Mouse (Mus musculus): ENCODE results near the gene Olfr38. TPM values are rescaled to one million over a fixed set of nuclear protein-coding genes. Genes with fewer than 3 reads are reported as not detected.

Olfr38 gene
- not detected in 2 replicates for polyA plus RNA-seq (2014; fragmentation: Nextera tagmentation; extraction: Ambion mirVana)

DNA sequence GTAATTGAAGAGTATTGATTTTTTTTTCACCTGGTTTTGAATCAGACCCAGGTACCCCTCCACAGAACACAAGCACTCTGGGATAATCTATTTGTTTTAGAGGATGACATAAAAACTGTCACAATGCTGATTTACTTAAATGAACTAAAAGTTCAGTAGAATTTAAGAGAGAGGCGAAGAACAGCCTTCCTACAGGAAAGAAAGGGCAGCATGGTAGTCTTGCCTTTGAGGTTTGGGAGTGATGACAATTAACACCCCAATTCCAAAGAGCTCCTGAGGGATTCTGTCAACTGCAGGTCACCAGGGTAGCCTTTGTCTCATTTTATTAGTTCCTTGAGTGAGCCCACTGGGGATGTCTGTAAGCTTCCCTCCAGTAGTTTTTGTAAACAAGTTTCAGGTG lies at the start of gene Olfr38:
Olfr38 (plus strand) TSS at position 301 of the 400 bp plus-strand sequence.
- no peaks in the 10 kb centered on the region for H3K9me3 ChIP-seq (ENCODE audit: control insufficient read depth, low read length)
- no peaks in the 10 kb centered on the region for H3K4me1 ChIP-seq (ENCODE audit: control insufficient read depth, insufficient read depth, low read length)
- no peak within 1 kb of the TSS for H3K27ac ChIP-seq (ENCODE audit: low read depth, low read length)
- H3K36me3 ChIP-seq (ENCODE audit: control insufficient read depth, insufficient read depth, low read length): no peaks in the 10 kb centered on the region
- ATAC-seq (ENCODE audit: low read depth): no peak
- no peak within 1 kb of the TSS for H3K9ac ChIP-seq (replicated peaks; ENCODE audit: low read depth, low read length)
- H3K4me3 ChIP-seq (ENCODE audit: low read depth, low read length): no peak within 1 kb of the TSS
- no peak within 1 kb of the TSS for H3K4me2 ChIP-seq (ENCODE audit: low read depth, low read length)
- WGBS: 39% methylated on average over 1 of the region's 1 CpGs
- H3K27me3 ChIP-seq (ENCODE audit: control insufficient read depth, insufficient read depth, low read length): no peaks in the 10 kb centered on the region

DNA sequence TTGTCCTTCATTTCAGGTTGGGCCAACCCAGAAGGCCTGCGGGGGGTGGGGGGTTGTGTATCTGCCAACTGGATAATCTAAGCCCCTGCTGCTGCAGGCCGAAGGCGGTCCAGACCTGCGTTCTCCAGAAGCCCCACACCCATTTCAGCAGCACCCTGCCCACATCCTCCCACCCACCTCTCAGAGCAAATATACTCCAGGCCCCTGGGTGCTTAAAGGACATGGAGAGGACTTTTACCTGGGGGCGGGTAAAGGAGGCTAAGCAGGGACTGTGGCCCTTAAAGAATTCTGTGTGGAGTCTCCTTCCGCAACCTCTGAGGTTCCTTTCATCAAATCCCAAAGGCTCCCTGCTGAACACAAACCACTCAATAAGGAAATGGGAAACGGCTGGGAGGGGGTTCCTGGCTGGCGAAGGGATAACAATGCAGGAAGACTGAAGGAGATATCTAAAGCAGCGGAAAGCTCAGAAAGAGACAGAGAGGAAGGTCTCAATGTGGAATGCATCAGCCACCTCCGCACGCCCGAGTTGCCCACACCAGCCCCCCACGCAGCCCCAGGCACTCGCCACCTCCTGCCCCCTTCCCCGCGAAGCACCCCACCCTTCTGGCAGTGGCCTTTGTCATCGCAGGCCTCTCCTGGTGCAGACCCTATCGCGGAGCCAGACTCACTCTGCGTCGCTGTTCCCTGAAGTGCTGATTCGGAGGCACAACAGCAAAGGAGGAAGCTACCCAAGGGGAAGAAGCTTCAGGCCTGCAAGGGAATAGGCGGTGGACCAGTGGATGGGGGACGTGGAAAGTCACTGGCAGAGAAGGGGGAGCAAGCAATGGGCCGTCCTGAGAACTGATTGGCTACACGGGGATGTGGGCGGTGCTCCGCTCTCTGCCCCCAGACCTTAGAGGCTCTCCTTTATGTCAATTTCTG lies 46.7 kb upstream of the Olfr38 start, which contains the start of gene Tcaf1:
Tcaf1 (minus strand) TSS at position 798 of the 921 bp plus-strand sequence.
- no peaks in the 10 kb centered on the region for H3K36me3 ChIP-seq (ENCODE audit: control insufficient read depth, insufficient read depth, low read length)
- H3K9me3 ChIP-seq (ENCODE audit: control insufficient read depth, low read length): no peaks in the 10 kb centered on the region
- ATAC-seq (ENCODE audit: low read depth): peak; percentile 100
- H3K4me2 ChIP-seq (ENCODE audit: low read depth, low read length): peak within 1 kb of the TSS; percentile 69
- peak within 1 kb of the TSS; percentile 67 for H3K4me3 ChIP-seq (ENCODE audit: low read depth, low read length)
- H3K9ac ChIP-seq (replicated peaks; ENCODE audit: low read depth, low read length): peak within 1 kb of the TSS; percentile 92
- H3K4me1 ChIP-seq (ENCODE audit: control insufficient read depth, insufficient read depth, low read length): peaks cover 20% of the 10 kb centered on the region
- peak within 1 kb of the TSS; percentile 96 for H3K27ac ChIP-seq (ENCODE audit: low read depth, low read length)
- under 1% methylated on average over 27 of the region's 28 CpGs for WGBS
- H3K27me3 ChIP-seq (ENCODE audit: control insufficient read depth, insufficient read depth, low read length): no peaks in the 10 kb centered on the region

DNA sequence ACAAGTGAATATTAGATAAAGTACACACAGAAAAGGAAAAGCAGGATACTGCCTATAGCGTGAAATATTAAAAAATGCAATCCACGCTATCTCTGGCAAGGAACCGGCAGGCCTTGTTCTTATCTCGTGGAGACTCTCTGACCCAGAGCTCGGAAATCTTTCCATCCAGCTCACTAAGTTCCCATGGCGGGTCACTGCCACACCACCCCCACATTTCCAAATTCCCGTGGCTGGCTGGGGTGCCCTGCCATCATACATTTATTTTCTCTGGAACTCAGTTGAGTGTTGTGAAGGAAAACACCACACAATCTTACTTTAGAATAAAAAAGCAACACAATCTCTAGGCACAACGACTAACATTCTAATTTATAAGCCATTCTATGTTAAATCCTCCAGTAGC lies 41.5 kb upstream of the Olfr38 start:
- Histone ChIP-seq H3K9me3 (ENCODE audit: control insufficient read depth, low read length) (no peaks in the 10 kb centered on the region), H3K36me3 (ENCODE audit: control insufficient read depth, insufficient read depth, low read length) (no peaks in the 10 kb centered on the region), H3K4me2 (ENCODE audit: low read depth, low read length) (no peak overlapping the region), H3K9ac (replicated peaks; ENCODE audit: low read depth, low read length) (no peak overlapping the region), H3K27me3 (ENCODE audit: control insufficient read depth, insufficient read depth, low read length) (no peaks in the 10 kb centered on the region), H3K27ac (ENCODE audit: low read depth, low read length) (no peak overlapping the region), H3K4me1 (ENCODE audit: control insufficient read depth, insufficient read depth, low read length) (no peaks in the 10 kb centered on the region), H3K4me3 (ENCODE audit: low read depth, low read length) (no peak overlapping the region)
- ATAC-seq (ENCODE audit: low read depth): no peak
- 76% methylated on average over 8 of the region's 8 CpGs for WGBS

DNA sequence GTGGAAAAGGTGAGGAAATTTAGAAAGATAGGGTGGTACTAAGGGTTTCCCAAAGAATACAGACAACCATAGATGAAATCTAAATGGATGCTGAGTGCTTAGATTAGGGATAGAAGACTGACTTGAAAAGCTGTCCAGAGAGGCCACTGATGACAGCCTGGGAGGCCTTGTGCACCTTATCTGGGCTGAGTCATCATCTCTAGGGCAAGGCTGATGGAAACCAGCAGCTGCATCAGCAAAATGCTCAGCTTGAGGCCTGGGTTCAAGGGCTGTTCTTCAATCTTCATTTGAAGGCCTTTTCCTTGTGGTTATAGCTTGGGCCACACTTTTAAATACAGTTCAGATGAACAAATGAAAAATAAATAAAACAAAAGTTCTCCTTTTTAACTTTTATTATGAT lies 38.2 kb upstream of the Olfr38 start:
- H3K9me3 ChIP-seq (ENCODE audit: control insufficient read depth, low read length): no peaks in the 10 kb centered on the region
- H3K36me3 ChIP-seq (ENCODE audit: control insufficient read depth, insufficient read depth, low read length): no peaks in the 10 kb centered on the region
- no peaks in the 10 kb centered on the region for H3K27me3 ChIP-seq (ENCODE audit: control insufficient read depth, insufficient read depth, low read length)
- H3K9ac ChIP-seq (replicated peaks; ENCODE audit: low read depth, low read length): no peak overlapping the region
- no peak overlapping the region for H3K27ac ChIP-seq (ENCODE audit: low read depth, low read length)
- no peaks in the 10 kb centered on the region for H3K4me1 ChIP-seq (ENCODE audit: control insufficient read depth, insufficient read depth, low read length)
- no peak overlapping the region for H3K4me3 ChIP-seq (ENCODE audit: low read depth, low read length)
- H3K4me2 ChIP-seq (ENCODE audit: low read depth, low read length): no peak overlapping the region
- ATAC-seq (ENCODE audit: low read depth): no peak

DNA sequence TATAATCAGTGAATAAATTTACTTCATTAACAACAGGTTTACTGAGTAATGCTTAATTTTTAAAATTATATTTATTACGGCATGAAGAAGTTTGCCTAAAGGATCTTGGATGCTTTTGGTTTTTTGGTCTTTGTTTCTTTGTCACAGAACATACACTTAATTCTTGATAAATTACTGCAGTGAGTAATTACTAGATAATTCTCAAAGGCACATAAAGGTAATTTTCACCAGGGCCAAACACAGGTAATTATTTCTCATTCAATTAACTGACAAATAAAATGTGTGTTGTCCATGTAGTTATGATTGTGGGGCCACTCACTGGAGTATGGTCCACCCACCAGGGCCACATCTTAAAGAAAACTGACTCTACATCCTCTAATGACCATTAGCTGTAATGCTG lies 17.1 kb upstream of the Olfr38 start, which contains the start of gene Olfr453:
Olfr453 (plus strand) TSS at position 301 of the 400 bp plus-strand sequence.
- Histone ChIP-seq H3K9me3 (ENCODE audit: control insufficient read depth, low read length) (no peaks in the 10 kb centered on the region), H3K9ac (replicated peaks; ENCODE audit: low read depth, low read length) (no peak within 1 kb of the TSS), H3K27me3 (ENCODE audit: control insufficient read depth, insufficient read depth, low read length) (no peaks in the 10 kb centered on the region), H3K4me1 (ENCODE audit: control insufficient read depth, insufficient read depth, low read length) (no peaks in the 10 kb centered on the region), H3K4me3 (ENCODE audit: low read depth, low read length) (no peak within 1 kb of the TSS), H3K36me3 (ENCODE audit: control insufficient read depth, insufficient read depth, low read length) (no peaks in the 10 kb centered on the region), H3K4me2 (ENCODE audit: low read depth, low read length) (no peak within 1 kb of the TSS), H3K27ac (ENCODE audit: low read depth, low read length) (no peak within 1 kb of the TSS)
- ATAC-seq (ENCODE audit: low read depth): no peak
- WGBS: 93% methylated on average over 1 of the region's 1 CpGs

DNA sequence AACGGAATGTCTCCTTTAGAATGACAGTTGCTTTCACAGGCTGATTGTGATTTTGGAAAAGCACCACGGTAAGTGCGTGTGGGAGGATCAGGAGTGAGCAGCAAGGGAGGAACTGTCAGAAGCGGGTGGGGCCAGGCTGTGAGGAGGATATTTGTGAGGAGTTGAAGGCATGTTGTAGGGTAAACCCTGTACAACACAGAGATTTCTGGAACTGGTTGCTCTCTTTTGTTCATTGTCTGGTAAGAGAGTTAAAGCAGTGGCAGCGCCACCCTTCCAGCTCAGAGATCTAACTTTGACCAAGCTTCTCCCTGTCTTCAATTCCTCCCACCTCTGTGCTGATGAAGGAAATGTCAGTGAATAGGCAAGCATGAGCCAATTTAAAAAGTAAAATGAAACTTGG lies 13.9 kb upstream of the Olfr38 start:
- no peaks in the 10 kb centered on the region for H3K27me3 ChIP-seq (ENCODE audit: control insufficient read depth, insufficient read depth, low read length)
- ATAC-seq (ENCODE audit: low read depth): no peak

DNA sequence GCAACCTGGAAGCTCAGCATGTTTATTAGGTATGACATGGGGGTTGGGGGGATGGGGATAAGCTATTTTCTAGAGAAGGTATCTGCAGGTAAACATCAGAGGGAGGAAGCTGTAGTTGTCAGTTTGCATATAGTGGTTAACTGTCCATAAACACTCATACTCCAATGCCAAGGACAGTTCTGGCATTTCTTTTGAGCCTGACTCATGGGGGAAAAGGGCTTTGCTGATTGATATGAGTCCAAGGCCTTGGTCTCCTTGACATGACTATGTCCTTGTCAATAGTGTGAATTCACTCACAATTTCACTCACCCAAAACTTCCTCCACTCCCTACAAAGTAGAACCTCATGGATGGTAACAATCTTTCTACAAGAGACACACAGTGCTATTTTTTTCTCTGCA lies 8.4 kb upstream of the Olfr38 start:
- H3K36me3 ChIP-seq (ENCODE audit: control insufficient read depth, insufficient read depth, low read length): no peaks in the 10 kb centered on the region
- H3K4me3 ChIP-seq (ENCODE audit: low read depth, low read length): no peak overlapping the region
- no peaks in the 10 kb centered on the region for H3K9me3 ChIP-seq (ENCODE audit: control insufficient read depth, low read length)
- no peak for ATAC-seq (ENCODE audit: low read depth)
- H3K9ac ChIP-seq (replicated peaks; ENCODE audit: low read depth, low read length): no peak overlapping the region
- H3K27me3 ChIP-seq (ENCODE audit: control insufficient read depth, insufficient read depth, low read length): no peaks in the 10 kb centered on the region
- H3K4me1 ChIP-seq (ENCODE audit: control insufficient read depth, insufficient read depth, low read length): no peaks in the 10 kb centered on the region
- H3K4me2 ChIP-seq (ENCODE audit: low read depth, low read length): no peak overlapping the region
- no peak overlapping the region for H3K27ac ChIP-seq (ENCODE audit: low read depth, low read length)

More for the DNA sequence above, 13.9 kb upstream of the Olfr38 start:
- no peaks in the 10 kb centered on the region for H3K4me1 ChIP-seq (ENCODE audit: control insufficient read depth, insufficient read depth, low read length)
- no peak overlapping the region for H3K27ac ChIP-seq (ENCODE audit: low read depth, low read length)
- H3K4me2 ChIP-seq (ENCODE audit: low read depth, low read length): no peak overlapping the region
- H3K9ac ChIP-seq (replicated peaks; ENCODE audit: low read depth, low read length): no peak overlapping the region
- H3K4me3 ChIP-seq (ENCODE audit: low read depth, low read length): no peak overlapping the region
- 84% methylated on average over 5 of the region's 5 CpGs for WGBS
- no peaks in the 10 kb centered on the region for H3K9me3 ChIP-seq (ENCODE audit: control insufficient read depth, low read length)
- H3K36me3 ChIP-seq (ENCODE audit: control insufficient read depth, insufficient read depth, low read length): no peaks in the 10 kb centered on the region

DNA sequence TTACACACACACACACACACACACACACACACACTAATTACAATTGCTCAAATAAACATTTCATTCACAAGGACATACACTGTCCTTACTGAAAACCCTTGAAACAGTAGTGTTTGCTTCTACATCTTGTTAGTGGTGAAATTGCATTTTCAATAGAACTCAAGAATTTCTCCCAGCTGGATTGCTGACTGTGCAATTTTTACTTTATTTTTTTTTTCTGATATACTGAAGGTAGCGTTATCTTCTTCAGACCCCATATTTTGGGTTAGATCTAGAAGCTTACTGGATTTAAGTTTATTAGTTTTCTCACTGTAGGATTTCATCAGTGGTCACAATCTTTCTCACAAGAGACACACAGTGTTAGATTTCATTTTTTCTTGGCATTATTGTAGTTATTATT lies 20.9 kb downstream of the Olfr38 start:
- Histone ChIP-seq H3K9me3 (ENCODE audit: control insufficient read depth, low read length) (no peaks in the 10 kb centered on the region), H3K9ac (replicated peaks; ENCODE audit: low read depth, low read length) (no peak overlapping the region), H3K27ac (ENCODE audit: low read depth, low read length) (no peak overlapping the region), H3K4me3 (ENCODE audit: low read depth, low read length) (no peak overlapping the region), H3K4me2 (ENCODE audit: low read depth, low read length) (no peak overlapping the region), H3K4me1 (ENCODE audit: control insufficient read depth, insufficient read depth, low read length) (no peaks in the 10 kb centered on the region), H3K36me3 (ENCODE audit: control insufficient read depth, insufficient read depth, low read length) (no peaks in the 10 kb centered on the region), H3K27me3 (ENCODE audit: control insufficient read depth, insufficient read depth, low read length) (no peaks in the 10 kb centered on the region)
- ATAC-seq (ENCODE audit: low read depth): no peak
- WGBS: 92% methylated on average over 1 of the region's 1 CpGs

DNA sequence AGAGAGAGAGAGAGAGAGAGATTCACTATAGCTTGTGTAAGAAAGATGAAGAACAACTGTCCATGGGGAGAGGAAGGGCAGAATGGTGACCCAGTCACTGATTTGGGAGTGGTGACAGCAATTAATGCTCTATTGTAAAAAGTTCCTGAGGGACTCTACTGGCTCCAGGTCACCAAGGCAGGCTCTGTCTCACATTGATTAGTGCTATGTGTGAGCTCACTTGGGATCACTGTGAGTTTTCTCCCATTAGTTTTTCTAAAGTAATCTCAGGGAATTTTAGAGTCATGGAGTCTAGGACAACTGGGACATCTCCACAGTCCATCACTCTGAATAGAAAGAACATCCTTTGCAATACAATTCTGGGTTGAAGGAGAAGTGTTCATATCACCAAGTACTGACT lies 28.6 kb downstream of the Olfr38 start, which contains the start of gene Olfr452:
Olfr452 (plus strand) TSS at position 301 of the 400 bp plus-strand sequence.
- Histone ChIP-seq H3K4me2 (ENCODE audit: low read depth, low read length) (no peak within 1 kb of the TSS), H3K27me3 (ENCODE audit: control insufficient read depth, insufficient read depth, low read length) (no peaks in the 10 kb centered on the region)

More for the DNA sequence above, 28.6 kb downstream of the Olfr38 start, which contains the start of gene Olfr452:
- H3K27ac ChIP-seq (ENCODE audit: low read depth, low read length): no peak within 1 kb of the TSS
- no peaks in the 10 kb centered on the region for H3K4me1 ChIP-seq (ENCODE audit: control insufficient read depth, insufficient read depth, low read length)
- H3K9ac ChIP-seq (replicated peaks; ENCODE audit: low read depth, low read length): no peak within 1 kb of the TSS
- H3K9me3 ChIP-seq (ENCODE audit: control insufficient read depth, low read length): no peaks in the 10 kb centered on the region
- no peak for ATAC-seq (ENCODE audit: low read depth)
- H3K36me3 ChIP-seq (ENCODE audit: control insufficient read depth, insufficient read depth, low read length): no peaks in the 10 kb centered on the region
- H3K4me3 ChIP-seq (ENCODE audit: low read depth, low read length): no peak within 1 kb of the TSS

All from neural tube, embryonic 14.5 days (tissue).